Mouse (Mus musculus) cerebellum, adult 2 months (tissue): ENCODE data around the gene Mthfd2l.

Source experiments
- CTCF ChIP-seq: fragments of 200-500 bp; IDR thresholded peaks from 2 replicates; pipeline ENCODE4 v1.5.1; 2011; ENCODE audit warnings: low read depth, mild to moderate bottlenecking, control low read depth, low read length, moderate library complexity, borderline replicate concordance; ENCODE audit not compliant: insufficient read depth
- POLR2A ChIP-seq: fragments of 200-500 bp; IDR thresholded peaks from 2 replicates; pipeline ENCODE4 v1.6.1; 2011; ENCODE audit warnings: low read length, control low read depth, borderline replicate concordance; ENCODE audit not compliant: insufficient read depth

DNA sequence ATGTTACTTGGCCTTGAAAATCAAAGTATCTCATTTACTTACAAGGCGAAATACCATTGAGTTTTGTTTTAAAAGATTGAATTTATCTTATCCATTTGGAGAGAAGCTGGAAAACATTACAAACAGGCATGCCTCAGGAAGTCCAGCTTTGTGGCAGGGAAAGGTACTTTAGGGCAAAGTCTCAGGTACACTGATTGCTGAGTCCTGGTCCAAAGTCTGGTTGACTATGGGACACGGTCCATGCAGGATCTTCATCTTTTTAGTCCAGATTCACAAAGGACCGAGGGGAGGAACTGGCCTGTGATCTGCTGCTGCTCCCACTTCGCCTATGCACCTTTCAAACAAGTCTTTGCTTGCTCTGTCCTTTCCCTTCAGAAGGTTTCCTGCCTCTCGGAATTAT lies 31.6 kb upstream of the Mthfd2l start:
- TF ChIP-seq CTCF (no peak), POLR2A (no peak)
